Comparison of ENCODE assay signal across 15 mouse cellular contexts in the genomic region with DNA sequence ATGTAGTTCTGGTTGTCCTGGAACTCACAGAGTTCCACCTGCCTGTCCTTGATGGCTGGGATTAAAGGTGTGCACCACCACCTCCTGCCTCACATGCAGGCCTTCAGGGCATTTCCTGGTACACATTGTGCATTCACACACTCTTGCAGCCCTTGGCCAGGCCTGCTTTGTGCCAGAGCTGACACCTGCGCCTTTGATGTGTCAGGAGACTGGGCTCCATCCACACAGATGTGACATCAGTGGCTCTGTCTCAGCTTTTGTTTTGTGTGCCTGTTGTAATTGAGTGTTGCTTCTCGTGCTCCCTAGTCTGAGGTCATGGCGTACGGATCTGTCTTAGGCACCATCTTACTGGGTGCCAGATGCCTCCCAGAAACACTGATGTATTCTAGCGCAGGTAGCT. TPM values are rescaled to one million over a fixed set of nuclear protein-coding genes. Genes with fewer than 3 reads are reported as not detected.
DNase-seq lines count a peak whose midpoint lies in the region; TF ChIP-seq lines count a peak whose summit lies in the region.
"Had no signal": no experiment of that assay in that cellular context is flagged by ENCODE, and none has a peak within 500 bp of the region (broad histone marks: within the 10 kb centered on the region; RNA-seq: fewer than 3 reads in every experiment).

No protein-coding gene starts in this region.

- no peak for TF ChIP-seq CTCF in gastrocnemius, adult 2 months (IDR thresholded peaks at IDR 0.05)
- no peak for TF ChIP-seq CTCF in layer of hippocampus, adult 2 months (conservative IDR thresholded peaks at IDR 0.05)

- H3K4me3 ChIP-seq in gastrocnemius, adult 2 months, result no peak overlapping the region
- H3K4me3 ChIP-seq in layer of hippocampus, adult 2 months, result no peak overlapping the region
- H3K4me3 ChIP-seq: embryonic facial prominence, embryonic 12.5 days; hindbrain, embryonic 15.5 days had no signal

- no peak for DNase-seq in gastrocnemius, adult 2 months
- DNase-seq in gastrocnemius, postnatal 4 days (ENCODE audit: low spot score in 2 of 2), result no peak
- DNase-seq in layer of hippocampus, adult 2 months (ENCODE audit: low spot score in 2 of 2), result no peak
- DNase-seq in layer of hippocampus, postnatal 14 days (ENCODE audit: low spot score in 2 of 2), result no peak
- peak; percentile 25 for DNase-seq in T-cell, adult 2 months (ENCODE audit: low spot score)
- DNase-seq in thymus, adult 18-20 months, result peak; percentile 73 to 88
- no peak for DNase-seq in lung, postnatal 14 days
- no peak for DNase-seq in frontal cortex, postnatal 14 days (ENCODE audit: low spot score in 2 of 2)
- DNase-seq: adrenal gland, postnatal 14 days; cerebellum, postnatal 10 days; gastrocnemius, postnatal 36 days; layer of hippocampus, postnatal 36 days; lung, adult 2 months had no signal

- intact Hi-C loops in gastrocnemius, adult 2 months (cut with DNase I), result no loop called here

- H3K27ac ChIP-seq in gastrocnemius, adult 2 months, result peak overlapping the region; percentile 1; the same call in 1 of the 2 replicates
- peak overlapping the region; percentile 79; the same call in 1 of the 2 replicates for H3K27ac ChIP-seq in layer of hippocampus, adult 2 months
- H3K27ac ChIP-seq: embryonic facial prominence, embryonic 12.5 days had no signal

RNA-seq across cellular contexts. Expression of a gene that starts 30.5 kb away (rescaled TPM):
- 10 to 100 TPM; 76.4 to 86.9 TPM for total RNA-seq in gastrocnemius, adult 2 months (2021)
- total RNA-seq in gastrocnemius, postnatal 4 days (2021), result 100 to 1,000 TPM; 142 to 154 TPM
- 100 to 1,000 TPM; 288 to 305 TPM for total RNA-seq in layer of hippocampus, adult 2 months (2021)
- 100 to 1,000 TPM; 253 to 268 TPM for total RNA-seq in layer of hippocampus, postnatal 14 days (2021)

RNA-seq across cellular contexts. Expression of a gene that starts 55.0 kb away (rescaled TPM):
- total RNA-seq in gastrocnemius, adult 2 months (2021), result 10 to 100 TPM; 11.5 TPM
- total RNA-seq in gastrocnemius, postnatal 4 days (2021), result 10 to 100 TPM; 15.8 to 17.5 TPM
- 10 to 100 TPM; 23.4 to 24.1 TPM for total RNA-seq in layer of hippocampus, adult 2 months (2021)
- total RNA-seq in layer of hippocampus, postnatal 14 days (2021), result 10 to 100 TPM; 22.4 to 23.6 TPM

Comparison
In these comparisons a context has a peak if more than half of its experiments do, and no peak if none do; other contexts are left out.
1. DNase-seq: peak in T-cell, adult 2 months (single experiment) and thymus, adult 18-20 months (2 of 2); none in gastrocnemius, adult 2 months (single experiment), gastrocnemius, postnatal 4 days (0 of 2), layer of hippocampus, adult 2 months (0 of 2), layer of hippocampus, postnatal 14 days (0 of 2), lung, postnatal 14 days (single experiment) and frontal cortex, postnatal 14 days (0 of 2).